Mouse (Mus musculus) stomach, postnatal 0 days (tissue): ENCODE results near the gene Snap25.

Experiments used
- CTCF ChIP-seq: IDR thresholded peaks from 2 replicates; pipeline ENCODE4 v1.5.1; 2016; ENCODE audit warnings: antibody characterized with exemption, low read depth, mild to moderate bottlenecking, moderate library complexity
- EP300 ChIP-seq: optimal IDR thresholded peaks from 2 replicates; pipeline ENCODE3; 2016; ENCODE audit warnings: antibody characterized with exemption

- TF ChIP-seq CTCF (no peak), EP300 (no peak)
These were observed 9.9 kb upstream of the Snap25 start for GRCm38 (mm10) chr2:136703376-136703775.
